Mouse (Mus musculus): Measurements from ENCODE around the gene Dusp14. TPM values are rescaled to one million over a fixed set of nuclear protein-coding genes. Genes with fewer than 3 reads are reported as not detected.

Gene Dusp14
- polyA plus RNA-seq, 1 experiment from 2014 or later, result 19.4 TPM

- no peak for ATAC-seq (ENCODE audit: insufficient read depth, low FRiP score)
- Histone ChIP-seq H3K9me3 (replicated peaks; ENCODE audit: control insufficient read depth, low read length) (no peaks in the 10 kb centered on the region), H3K4me2 (ENCODE audit: low read depth, low read length) (no peak overlapping the region), H3K4me1 (ENCODE audit: control insufficient read depth, insufficient read depth, low read length) (no peaks in the 10 kb centered on the region; the same call in 1 of the 2 replicates), H3K9ac (ENCODE audit: low read length) (no peak overlapping the region), H3K27ac (ENCODE audit: low read length) (no peak overlapping the region), H3K27me3 (ENCODE audit: control insufficient read depth, insufficient read depth, low read length) (no peaks in the 10 kb centered on the region), H3K4me3 (replicated peaks; ENCODE audit: low read length) (no peak overlapping the region), H3K36me3 (ENCODE audit: control insufficient read depth, insufficient read depth, low read length) (no peaks in the 10 kb centered on the region)
- WGBS, result 76% methylated on average over 6 of the region's 6 CpGs
Measured at GRCm38 (mm10) chr11:84060635-84061034, 8.4 kb downstream of the Dusp14 start.

- 88% methylated on average over 2 of the region's 2 CpGs for WGBS
- no peak overlapping the region for H3K9ac ChIP-seq (ENCODE audit: low read length)
- no peaks in the 10 kb centered on the region for H3K36me3 ChIP-seq (ENCODE audit: control insufficient read depth, insufficient read depth, low read length)
- no peak overlapping the region for H3K4me3 ChIP-seq (replicated peaks; ENCODE audit: low read length)
- no peaks in the 10 kb centered on the region; the same call in 1 of the 2 replicates for H3K4me1 ChIP-seq (ENCODE audit: control insufficient read depth, insufficient read depth, low read length)
- H3K27me3 ChIP-seq (ENCODE audit: control insufficient read depth, insufficient read depth, low read length), result no peaks in the 10 kb centered on the region
- no peak overlapping the region for H3K27ac ChIP-seq (ENCODE audit: low read length)
- no peak overlapping the region for H3K4me2 ChIP-seq (ENCODE audit: low read depth, low read length)
- H3K9me3 ChIP-seq (replicated peaks; ENCODE audit: control insufficient read depth, low read length), result no peaks in the 10 kb centered on the region
- no peak for ATAC-seq (ENCODE audit: insufficient read depth, low FRiP score)
Measured at GRCm38 (mm10) chr11:84059784-84060183, 9.3 kb downstream of the Dusp14 start.

- no peak for ATAC-seq (ENCODE audit: insufficient read depth, low FRiP score)
- Histone ChIP-seq H3K9me3 (replicated peaks; ENCODE audit: control insufficient read depth, low read length) (no peaks in the 10 kb centered on the region), H3K27ac (ENCODE audit: low read length) (no peak overlapping the region), H3K4me1 (ENCODE audit: control insufficient read depth, insufficient read depth, low read length) (no peaks in the 10 kb centered on the region), H3K36me3 (ENCODE audit: control insufficient read depth, insufficient read depth, low read length) (no peaks in the 10 kb centered on the region), H3K27me3 (ENCODE audit: control insufficient read depth, insufficient read depth, low read length) (no peaks in the 10 kb centered on the region), H3K4me2 (ENCODE audit: low read depth, low read length) (no peak overlapping the region), H3K4me3 (replicated peaks; ENCODE audit: low read length) (no peak overlapping the region), H3K9ac (ENCODE audit: low read length) (no peak overlapping the region)
- 97% methylated on average over 2 of the region's 2 CpGs for WGBS
Measured at GRCm38 (mm10) chr11:84057418-84057817, 11.6 kb downstream of the Dusp14 start.

GRCm38 (mm10) chr11:84053524-84054163, 15.4 kb downstream of the Dusp14 start:
- no peak overlapping the region for H3K9ac ChIP-seq (ENCODE audit: low read length)
- H3K4me1 ChIP-seq (ENCODE audit: control insufficient read depth, insufficient read depth, low read length), result peaks cover 3% of the 10 kb centered on the region; the same call in 1 of the 2 replicates
- H3K9me3 ChIP-seq (replicated peaks; ENCODE audit: control insufficient read depth, low read length), result no peaks in the 10 kb centered on the region
- 71% methylated on average over 10 of the region's 10 CpGs for WGBS
- no peaks in the 10 kb centered on the region for H3K36me3 ChIP-seq (ENCODE audit: control insufficient read depth, insufficient read depth, low read length)
- no peak overlapping the region for H3K4me3 ChIP-seq (replicated peaks; ENCODE audit: low read length)
- H3K27ac ChIP-seq (ENCODE audit: low read length), result peak overlapping the region; percentile 12; the same call in 1 of the 2 replicates
- no peak for ATAC-seq (ENCODE audit: insufficient read depth, low FRiP score)
- no peaks in the 10 kb centered on the region for H3K27me3 ChIP-seq (ENCODE audit: control insufficient read depth, insufficient read depth, low read length)
- no peak overlapping the region for H3K4me2 ChIP-seq (ENCODE audit: low read depth, low read length)

- no peak overlapping the region for H3K4me3 ChIP-seq (replicated peaks; ENCODE audit: low read length)
- no peak overlapping the region for H3K9ac ChIP-seq (ENCODE audit: low read length)
- no peak overlapping the region for H3K4me2 ChIP-seq (ENCODE audit: low read depth, low read length)
- H3K36me3 ChIP-seq (ENCODE audit: control insufficient read depth, insufficient read depth, low read length), result no peaks in the 10 kb centered on the region
- H3K27ac ChIP-seq (ENCODE audit: low read length), result no peak overlapping the region
- H3K4me1 ChIP-seq (ENCODE audit: control insufficient read depth, insufficient read depth, low read length), result peaks cover 3% of the 10 kb centered on the region; the same call in 1 of the 2 replicates
- no peaks in the 10 kb centered on the region for H3K27me3 ChIP-seq (ENCODE audit: control insufficient read depth, insufficient read depth, low read length)
- no peaks in the 10 kb centered on the region for H3K9me3 ChIP-seq (replicated peaks; ENCODE audit: control insufficient read depth, low read length)
- ATAC-seq (ENCODE audit: insufficient read depth, low FRiP score), result no peak
- WGBS, result 78% methylated on average over 7 of the region's 7 CpGs
Measured at GRCm38 (mm10) chr11:84053055-84053454, 16.0 kb downstream of the Dusp14 start.

GRCm38 (mm10) chr11:84048411-84048810, 20.6 kb downstream of the Dusp14 start:
- H3K36me3 ChIP-seq (ENCODE audit: control insufficient read depth, insufficient read depth, low read length), result no peaks in the 10 kb centered on the region
- no peak for ATAC-seq (ENCODE audit: insufficient read depth, low FRiP score)
- WGBS, result 73% methylated on average over 10 of the region's 10 CpGs

GRCm38 (mm10) chr11:84047270-84047669, 21.8 kb downstream of the Dusp14 start:
- peak; percentile 61; the same call in 1 of the 2 replicates for ATAC-seq (ENCODE audit: insufficient read depth, low FRiP score)
- H3K9ac ChIP-seq (ENCODE audit: low read length), result no peak overlapping the region
- no peaks in the 10 kb centered on the region for H3K9me3 ChIP-seq (replicated peaks; ENCODE audit: control insufficient read depth, low read length)
- no peaks in the 10 kb centered on the region for H3K27me3 ChIP-seq (ENCODE audit: control insufficient read depth, insufficient read depth, low read length)
- H3K36me3 ChIP-seq (ENCODE audit: control insufficient read depth, insufficient read depth, low read length), result no peaks in the 10 kb centered on the region
- peak overlapping the region; percentile 69 for H3K27ac ChIP-seq (ENCODE audit: low read length)
- 51% methylated on average over 4 of the region's 4 CpGs for WGBS
- H3K4me1 ChIP-seq (ENCODE audit: control insufficient read depth, insufficient read depth, low read length), result peaks cover 3% of the 10 kb centered on the region; the same call in 1 of the 2 replicates
- no peak overlapping the region for H3K4me3 ChIP-seq (replicated peaks; ENCODE audit: low read length)
- no peak overlapping the region for H3K4me2 ChIP-seq (ENCODE audit: low read depth, low read length)

More at GRCm38 (mm10) chr11:84048411-84048810, 20.6 kb downstream of the Dusp14 start:
- Histone ChIP-seq H3K27me3 (ENCODE audit: control insufficient read depth, insufficient read depth, low read length) (no peaks in the 10 kb centered on the region), H3K27ac (ENCODE audit: low read length) (no peak overlapping the region), H3K4me3 (replicated peaks; ENCODE audit: low read length) (no peak overlapping the region), H3K4me1 (ENCODE audit: control insufficient read depth, insufficient read depth, low read length) (peaks cover 3% of the 10 kb centered on the region; the same call in 1 of the 2 replicates), H3K9ac (ENCODE audit: low read length) (no peak overlapping the region), H3K9me3 (replicated peaks; ENCODE audit: control insufficient read depth, low read length) (no peaks in the 10 kb centered on the region), H3K4me2 (ENCODE audit: low read depth, low read length) (no peak overlapping the region)

- Histone ChIP-seq H3K27ac (ENCODE audit: low read length) (no peak overlapping the region), H3K4me3 (replicated peaks; ENCODE audit: low read length) (no peak overlapping the region), H3K36me3 (ENCODE audit: control insufficient read depth, insufficient read depth, low read length) (no peaks in the 10 kb centered on the region), H3K27me3 (ENCODE audit: control insufficient read depth, insufficient read depth, low read length) (no peaks in the 10 kb centered on the region), H3K4me1 (ENCODE audit: control insufficient read depth, insufficient read depth, low read length) (peaks cover 3% of the 10 kb centered on the region; the same call in 1 of the 2 replicates), H3K9ac (ENCODE audit: low read length) (no peak overlapping the region), H3K9me3 (replicated peaks; ENCODE audit: control insufficient read depth, low read length) (no peaks in the 10 kb centered on the region), H3K4me2 (ENCODE audit: low read depth, low read length) (no peak overlapping the region)
- WGBS, result 29% methylated on average over 1 of the region's 1 CpGs
- no peak for ATAC-seq (ENCODE audit: insufficient read depth, low FRiP score)
Measured at GRCm38 (mm10) chr11:84044988-84045387, 24.1 kb downstream of the Dusp14 start.

GRCm38 (mm10) chr11:84042808-84043762, 26.0 kb downstream of the Dusp14 start:
- Histone ChIP-seq H3K4me2 (ENCODE audit: low read depth, low read length) (no peak overlapping the region), H3K9me3 (replicated peaks; ENCODE audit: control insufficient read depth, low read length) (no peaks in the 10 kb centered on the region), H3K27me3 (ENCODE audit: control insufficient read depth, insufficient read depth, low read length) (no peaks in the 10 kb centered on the region), H3K4me3 (replicated peaks; ENCODE audit: low read length) (no peak overlapping the region), H3K27ac (ENCODE audit: low read length) (peak overlapping the region; percentile 22; the same call in 1 of the 2 replicates), H3K36me3 (ENCODE audit: control insufficient read depth, insufficient read depth, low read length) (no peaks in the 10 kb centered on the region), H3K9ac (ENCODE audit: low read length) (no peak overlapping the region), H3K4me1 (ENCODE audit: control insufficient read depth, insufficient read depth, low read length) (no peaks in the 10 kb centered on the region)
- 68% methylated on average over 14 of the region's 14 CpGs for WGBS
- peak; percentile 44 for ATAC-seq (ENCODE audit: insufficient read depth, low FRiP score)
